In the genomic region with DNA sequence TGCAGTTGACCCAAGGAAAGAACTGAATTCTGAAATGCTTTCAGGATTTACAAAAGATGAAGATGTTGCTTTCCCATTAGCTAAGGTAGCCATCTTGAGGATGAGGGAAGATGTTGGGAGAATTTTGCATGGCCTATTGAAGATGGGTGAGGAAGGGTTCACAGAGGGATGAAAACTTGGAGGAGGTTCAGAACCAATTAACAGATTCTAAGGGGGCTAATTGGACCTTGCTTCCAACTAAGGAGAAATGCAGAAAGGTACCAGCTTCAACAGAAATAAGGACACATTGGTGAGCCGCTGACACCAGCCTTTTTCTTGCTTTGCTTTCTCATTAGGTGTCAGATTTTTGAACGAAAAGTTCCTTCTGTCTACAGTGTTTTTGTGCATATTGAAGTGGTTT, we compare ENCODE assay signal across 11 mouse cellular contexts. TPM values are rescaled to one million over a fixed set of nuclear protein-coding genes. Genes with fewer than 3 reads are reported as not detected.
DNase-seq lines count a peak whose midpoint lies in the region; ATAC-seq and TF ChIP-seq lines count a peak whose summit lies in the region.
"Had no signal": no experiment of that assay in that cellular context is flagged by ENCODE, and none has a peak within 500 bp of the region (broad histone marks: within the 10 kb centered on the region; RNA-seq: fewer than 3 reads in every experiment).

No protein-coding gene starts in this region.

- no peaks in the 10 kb centered on the region for H3K9me3 ChIP-seq in heart, embryonic 14.5 days (ENCODE audit: control insufficient read depth, low read length)
- no peaks in the 10 kb centered on the region for H3K9me3 ChIP-seq in forebrain, postnatal 0 days (ENCODE audit: low read length)
- no peaks in the 10 kb centered on the region for H3K9me3 ChIP-seq in midbrain, embryonic 11.5 days (ENCODE audit: control insufficient read depth, low read length)

- intact Hi-C loops in heart, postnatal 14 days (cut with DNase I): no loop called here

- H3K27me3 ChIP-seq in heart, embryonic 14.5 days (ENCODE audit: control insufficient read depth, insufficient read depth, low read length): no peaks in the 10 kb centered on the region
- no peaks in the 10 kb centered on the region for H3K27me3 ChIP-seq in forebrain, postnatal 0 days (ENCODE audit: insufficient read depth, low read length)
- H3K27me3 ChIP-seq in midbrain, embryonic 11.5 days (ENCODE audit: control insufficient read depth, insufficient read depth, low read length): no peaks in the 10 kb centered on the region
- peaks cover 2% of the 10 kb centered on the region for H3K27me3 ChIP-seq in thymus, adult 2 months (ENCODE audit: control insufficient read depth, insufficient read depth, low read length)

- peaks cover 3 to 29% of the 10 kb centered on the region in 2 experiments for H3K4me1 ChIP-seq in heart, embryonic 14.5 days (ENCODE audit: control insufficient read depth in 2 of 2, insufficient read depth in 2 of 2, low read length in 2 of 2)
- H3K4me1 ChIP-seq in cortical plate, adult 2 months (ENCODE audit: control insufficient read depth, insufficient read depth, low read length): peaks cover 7% of the 10 kb centered on the region
- peaks cover 17% of the 10 kb centered on the region for H3K4me1 ChIP-seq in forebrain, postnatal 0 days (ENCODE audit: insufficient read depth)
- H3K4me1 ChIP-seq in midbrain, embryonic 11.5 days (ENCODE audit: control insufficient read depth, insufficient read depth, low read length): peaks cover 16% of the 10 kb centered on the region
- no peaks in the 10 kb centered on the region for H3K4me1 ChIP-seq in thymus, adult 2 months (replicated peaks; ENCODE audit: control insufficient read depth, insufficient read depth, low read length)

- no peak overlapping the region for H3K27ac ChIP-seq in heart, embryonic 14.5 days (replicated peaks in 1 of 2; ENCODE audit: control insufficient read depth in 1 of 2, insufficient read depth in 1 of 2, low read depth in 2 of 2, low read length in 2 of 2)
- no peak overlapping the region for H3K27ac ChIP-seq in cortical plate, adult 2 months (ENCODE audit: insufficient read depth, low read length)
- peak overlapping the region; percentile 98 for H3K27ac ChIP-seq in forebrain, postnatal 0 days (ENCODE audit: low read depth, low read length)
- H3K27ac ChIP-seq in midbrain, embryonic 11.5 days (ENCODE audit: low read depth, low read length): no peak overlapping the region
- no peak overlapping the region for H3K27ac ChIP-seq in thymus, adult 2 months (ENCODE audit: control insufficient read depth, insufficient read depth, low read length)

- TF ChIP-seq CTCF in cortical plate, adult 2 months (IDR thresholded peaks at IDR 0.05; ENCODE audit: extremely low read depth, insufficient read depth, low read length): no peak
- TF ChIP-seq CTCF in forebrain, postnatal 0 days (IDR thresholded peaks at IDR 0.05; ENCODE audit: low read depth): no peak
- no peak for TF ChIP-seq CTCF in thymus, adult 2 months (IDR thresholded peaks at IDR 0.05; ENCODE audit: borderline replicate concordance, control insufficient read depth, extremely low read depth, insufficient read depth, low read length, poor library complexity)

- no peak for TF ChIP-seq POLR2A in cortical plate, adult 2 months (IDR thresholded peaks at IDR 0.05; ENCODE audit: extremely low read depth, insufficient read depth, low read length)
- no peak for TF ChIP-seq POLR2A in thymus, adult 2 months (IDR thresholded peaks at IDR 0.05; ENCODE audit: control insufficient read depth, extremely low read depth, insufficient read depth, low read length, poor library complexity)

- no peak overlapping the region for H3K9ac ChIP-seq in heart, embryonic 14.5 days (ENCODE audit: low read length)
- H3K9ac ChIP-seq in forebrain, postnatal 0 days: peak overlapping the region; percentile 85; the same call in 1 of the 2 replicates
- H3K9ac ChIP-seq in midbrain, embryonic 11.5 days (ENCODE audit: low read length): peak overlapping the region; percentile 95; the same call in 1 of the 2 replicates

- ATAC-seq in heart, embryonic 14.5 days (ENCODE audit: insufficient number of reproducible peaks, insufficient read depth, low FRiP score, low read depth): no peak
- ATAC-seq in forebrain, postnatal 0 days: no peak
- ATAC-seq in midbrain, embryonic 11.5 days (ENCODE audit: low FRiP score): no peak
- ATAC-seq in activated CD4-positive, CD25-positive, alpha-beta regulatory T cell, adult 4 months: no peak

- WGBS in heart, embryonic 14.5 days: 87% methylated on average over 2 of the region's 2 CpGs
- WGBS in forebrain, postnatal 0 days: 22% methylated on average over 2 of the region's 2 CpGs
- 87% methylated on average over 2 of the region's 2 CpGs for WGBS in midbrain, embryonic 11.5 days
- WGBS in thymus, adult 2 months: 84% methylated on average over 2 of the region's 2 CpGs

- H3K4me3 ChIP-seq in heart, embryonic 14.5 days (ENCODE audit: control insufficient read depth in 1 of 2, insufficient read depth in 1 of 2, low read depth in 1 of 2, low read length in 2 of 2): no peak overlapping the region
- peak overlapping the region; percentile 82; the same call in 1 of the 2 replicates for H3K4me3 ChIP-seq in cortical plate, adult 2 months (ENCODE audit: insufficient read depth, low read length)
- H3K4me3 ChIP-seq in forebrain, postnatal 0 days (ENCODE audit: low read depth, low read length): peak overlapping the region; percentile 67
- peak overlapping the region; percentile 93 for H3K4me3 ChIP-seq in midbrain, embryonic 11.5 days (ENCODE audit: low read depth, low read length)
- no peak overlapping the region for H3K4me3 ChIP-seq in thymus, adult 2 months (ENCODE audit: control insufficient read depth, insufficient read depth, low read length)

- DNase-seq in heart, postnatal 14 days: no peak
- no peak for DNase-seq in forebrain, postnatal 0 days
- DNase-seq in midbrain, embryonic 11.5 days (ENCODE audit: low spot score, missing footprints): peak; percentile 70
- no peak for DNase-seq in right cerebral cortex, postnatal 25 days
- no peak for DNase-seq in thymus, adult 2 months
- DNase-seq: cerebellum, postnatal 36 days; right cerebral cortex, postnatal 4 days had no signal

- 0 out of 2 replicates have a peak overlapping the region, but pooled peaks have one; percentile 85 for H3K4me2 ChIP-seq in heart, embryonic 14.5 days (ENCODE audit: low read length)
- peak overlapping the region; percentile 84 for H3K4me2 ChIP-seq in forebrain, postnatal 0 days (ENCODE audit: low read depth)
- H3K4me2 ChIP-seq in midbrain, embryonic 11.5 days: peak overlapping the region; percentile 67

- H3K36me3 ChIP-seq in heart, embryonic 14.5 days (ENCODE audit: control insufficient read depth, insufficient read depth, low read length): no peaks in the 10 kb centered on the region
- H3K36me3 ChIP-seq in forebrain, postnatal 0 days (ENCODE audit: insufficient read depth): no peaks in the 10 kb centered on the region
- peaks cover 2% of the 10 kb centered on the region; the same call in 1 of the 2 replicates for H3K36me3 ChIP-seq in midbrain, embryonic 11.5 days (ENCODE audit: control insufficient read depth, insufficient read depth, low read length)
- H3K36me3 ChIP-seq in thymus, adult 2 months (ENCODE audit: control insufficient read depth, insufficient read depth, low read length): no peaks in the 10 kb centered on the region

RNA-seq across cellular contexts. Expression of a gene that starts 6.0 kb away (rescaled TPM):
- 1.7 and 3.7 TPM in 2 replicates for polyA plus RNA-seq in heart, embryonic 14.5 days (2014; fragmentation: Nextera tagmentation; extraction: Ambion mirVana)
- 10 to 100 TPM; 13.0 TPM for total RNA-seq in heart, postnatal 14 days (2021)
- 16.0 and 16.6 TPM in 2 replicates for polyA plus RNA-seq in cortical plate, adult 2 months (2012; rRNA removed)
- 33.2 and 48.4 TPM in 2 replicates for total RNA-seq in forebrain, postnatal 0 days (2014; rRNA removed)
- polyA plus RNA-seq in forebrain, postnatal 0 days (2015; fragmentation: Nextera tagmentation; extraction: Ambion mirVana): 4.4 and 6.2 TPM in 2 replicates
- 18.7 and 20.2 TPM in 2 replicates for polyA plus RNA-seq in midbrain, embryonic 11.5 days (2014; fragmentation: Nextera tagmentation; extraction: Ambion mirVana)
- under 1 TPM in 1 of 2 experiments, not detected in 1; 0.03 TPM for polyA plus RNA-seq in activated CD4-positive, CD25-positive, alpha-beta regulatory T cell, adult 4 months (2017; shearing (Covaris generic))
- polyA plus RNA-seq in thymus, adult 2 months (2012; rRNA removed): 1.9 and 2.0 TPM in 2 replicates
- total RNA-seq: MEL had no signal

Comparison
In these comparisons a context has a peak if more than half of its experiments do, and no peak if none do; other contexts are left out.
1. H3K4me3 ChIP-seq: peak in cortical plate, adult 2 months (single experiment), forebrain, postnatal 0 days (single experiment) and midbrain, embryonic 11.5 days (single experiment); none in heart, embryonic 14.5 days (0 of 2) and thymus, adult 2 months (single experiment).
2. Peak in every context shown above with its lines, with median percentiles within 50 percentile points of each other: H3K4me2 ChIP-seq.